Mouse (Mus musculus) hindlimb bud, embryonic 11.5 days (tissue): Measurements from ENCODE around the gene Tmtc2.

Experiments used
- DNase-seq: peaks from one replicate; pipeline ENCODE4 v3.0.0-alpha.2; 2012; ENCODE audit warnings: low read depth, low spot score; ENCODE audit errors: extremely low spot score

The Tmtc2 gene

GRCm38 (mm10) chr10:105425052-105425451 lies 149.2 kb downstream of the Tmtc2 start:
- DNase-seq, result no peak

GRCm38 (mm10) chr10:105423187-105423586 lies 151.1 kb downstream of the Tmtc2 start:
- no peak for DNase-seq

GRCm38 (mm10) chr10:105417845-105418383 lies 156.3 kb downstream of the Tmtc2 start:
- no peak for DNase-seq

- no peak for DNase-seq
These were observed 157.7 kb downstream of the Tmtc2 start for GRCm38 (mm10) chr10:105416601-105417000.

GRCm38 (mm10) chr10:105405856-105406527 lies 168.3 kb downstream of the Tmtc2 start:
- DNase-seq, result no peak

DNA sequence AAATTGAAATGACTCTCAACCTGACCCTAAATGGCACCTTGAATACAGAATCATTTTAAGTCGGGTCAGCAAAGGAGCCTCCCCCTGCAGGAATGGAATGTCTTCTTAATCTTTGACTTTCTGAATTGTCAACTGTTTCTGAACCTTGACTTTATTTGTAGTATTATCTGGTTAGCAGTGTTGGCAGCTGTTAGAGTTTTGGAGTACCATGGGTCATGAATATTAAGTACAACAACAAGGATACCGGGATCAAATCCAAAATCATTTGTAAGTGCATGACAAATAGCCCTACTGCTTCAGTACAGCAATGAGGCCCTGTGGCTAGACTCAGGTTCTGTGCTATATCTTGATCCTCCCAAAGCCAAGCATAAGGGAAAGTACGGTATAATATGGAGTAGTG lies 170.3 kb downstream of the Tmtc2 start:
- no peak for DNase-seq

DNA sequence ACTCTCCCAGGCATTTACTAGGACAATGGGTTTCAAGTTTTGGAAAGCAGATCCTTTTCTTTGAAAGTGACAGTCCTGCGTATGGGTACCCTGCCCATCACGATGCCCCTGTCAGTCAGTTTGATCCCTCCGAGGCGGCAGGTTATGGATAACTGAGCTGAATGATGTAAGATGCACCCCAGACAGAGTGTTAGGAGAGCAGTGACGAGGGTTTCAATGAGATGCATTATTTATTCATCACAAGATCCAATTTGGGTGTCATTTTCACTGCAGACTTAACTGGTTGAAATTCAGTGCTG lies 171.8 kb downstream of the Tmtc2 start:
- DNase-seq, result no peak

GRCm38 (mm10) chr10:105401754-105402480 lies 172.3 kb downstream of the Tmtc2 start:
- DNase-seq, result no peak

DNA sequence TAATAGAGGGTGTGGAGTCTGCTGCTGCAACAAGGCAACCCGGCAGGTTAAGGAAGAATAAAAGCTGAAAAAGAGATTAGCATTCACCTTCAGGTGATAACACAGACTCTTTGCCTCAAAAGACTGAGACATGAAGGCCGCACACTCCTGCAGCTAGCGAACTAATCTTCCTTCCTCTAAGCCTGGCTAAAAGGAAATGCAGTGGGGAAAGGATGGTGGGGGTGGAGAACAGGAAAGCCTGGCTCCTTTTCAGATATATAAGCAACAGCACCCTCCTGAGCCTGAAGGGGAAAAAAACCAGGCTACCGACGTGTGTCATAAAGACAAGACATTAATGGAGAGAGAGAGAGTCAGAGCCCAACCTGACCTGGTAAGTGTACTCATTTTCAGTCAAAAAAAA lies 174.9 kb downstream of the Tmtc2 start:
- DNase-seq, result no peak

DNA sequence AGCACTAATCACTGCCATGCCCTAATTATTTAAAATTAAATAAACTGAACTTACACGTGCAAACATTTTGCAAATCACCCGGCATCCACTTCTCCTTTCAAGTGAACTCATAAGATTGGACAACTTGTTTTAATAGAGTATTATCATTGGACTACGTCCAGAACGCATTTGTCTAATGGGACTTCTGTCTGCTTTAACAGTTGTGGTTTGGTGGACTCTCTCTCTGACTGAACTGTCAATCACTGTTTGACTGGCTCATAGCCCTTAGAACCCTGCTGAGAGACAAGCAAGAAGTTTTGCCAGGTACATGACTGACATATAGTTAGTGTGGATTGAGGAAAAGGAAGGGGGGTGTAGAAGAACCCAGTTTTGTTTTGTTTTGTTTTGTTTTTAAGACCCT lies 190.2 kb downstream of the Tmtc2 start:
- no peak for DNase-seq

DNA sequence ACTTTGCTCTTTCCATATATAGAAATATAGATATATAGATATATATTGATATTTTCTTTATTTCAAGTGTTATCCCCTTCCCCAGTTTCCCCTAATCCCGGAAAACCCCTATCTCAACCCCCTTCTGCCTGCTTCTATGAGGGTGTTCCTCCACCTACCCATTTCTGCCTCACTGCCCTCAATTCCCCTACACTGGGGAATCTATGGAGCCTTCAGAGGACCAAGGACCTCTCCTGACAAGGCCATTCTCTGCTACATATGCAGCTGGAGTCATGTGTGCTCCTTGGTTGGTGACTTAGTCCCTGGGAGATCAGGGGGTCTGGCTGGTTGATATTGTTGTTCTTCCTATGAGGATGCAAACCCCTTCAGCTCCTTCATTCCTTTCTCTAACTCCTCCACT lies 192.5 kb downstream of the Tmtc2 start:
- DNase-seq, result no peak

DNA sequence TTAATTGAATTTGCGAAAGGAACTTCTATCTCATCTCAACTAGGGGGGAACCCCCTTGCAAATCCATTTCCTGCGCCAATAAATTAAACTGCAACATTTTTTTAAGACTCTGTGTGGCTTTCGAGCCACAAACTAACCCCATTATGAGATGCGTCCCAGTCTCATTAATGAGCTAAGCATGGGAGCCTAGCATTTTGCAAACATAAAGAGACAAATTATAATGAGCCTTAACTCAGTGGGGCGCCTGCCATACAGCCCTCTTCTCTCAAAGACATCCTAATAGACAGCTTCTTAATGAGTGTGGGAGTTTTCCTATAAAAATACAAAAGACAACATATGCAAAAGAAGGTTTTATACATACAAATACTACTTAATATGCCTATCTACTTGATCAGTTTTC lies 193.0 kb downstream of the Tmtc2 start:
- no peak for DNase-seq

DNA sequence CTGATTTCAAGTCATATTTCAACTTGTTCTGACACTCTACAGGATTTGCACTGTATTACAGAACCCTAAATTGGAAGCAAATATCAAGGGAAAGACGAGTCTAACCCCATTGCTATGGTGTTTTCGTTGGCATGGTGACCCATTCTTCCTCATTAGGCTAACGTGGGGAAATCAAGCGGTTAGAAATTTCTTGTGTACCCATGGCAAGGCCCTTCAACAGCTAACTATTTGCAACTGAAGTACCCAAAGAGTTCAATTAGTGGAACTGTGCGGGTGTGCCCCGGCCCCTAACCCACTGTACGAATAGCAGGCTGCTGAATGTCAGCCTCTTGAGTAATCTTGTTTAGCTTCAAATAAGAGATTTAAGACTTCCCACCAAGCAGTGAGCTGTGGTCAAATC lies 193.7 kb downstream of the Tmtc2 start:
- peak; percentile 22 for DNase-seq

DNA sequence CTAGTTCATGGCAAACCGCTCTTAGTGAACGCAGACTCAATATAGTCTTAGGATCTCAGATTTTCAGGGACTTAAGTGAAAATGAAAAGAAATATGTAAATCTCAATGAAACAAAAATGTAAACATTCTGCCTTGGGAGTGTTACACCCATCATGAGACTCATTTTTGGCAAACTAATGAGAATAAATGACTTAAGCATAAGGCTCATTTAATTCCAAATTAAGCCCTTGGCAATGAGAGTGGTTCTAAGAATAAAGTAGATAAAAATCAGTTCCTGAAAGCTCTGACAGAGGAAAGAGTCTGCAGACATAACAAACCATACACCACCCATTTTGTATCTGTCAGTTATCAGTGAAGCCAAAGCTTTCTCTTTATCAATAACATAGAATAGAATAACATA lies 196.5 kb downstream of the Tmtc2 start:
- no peak for DNase-seq

- no peak for DNase-seq
These were observed 201.0 kb downstream of the Tmtc2 start for GRCm38 (mm10) chr10:105373265-105373664.

DNA sequence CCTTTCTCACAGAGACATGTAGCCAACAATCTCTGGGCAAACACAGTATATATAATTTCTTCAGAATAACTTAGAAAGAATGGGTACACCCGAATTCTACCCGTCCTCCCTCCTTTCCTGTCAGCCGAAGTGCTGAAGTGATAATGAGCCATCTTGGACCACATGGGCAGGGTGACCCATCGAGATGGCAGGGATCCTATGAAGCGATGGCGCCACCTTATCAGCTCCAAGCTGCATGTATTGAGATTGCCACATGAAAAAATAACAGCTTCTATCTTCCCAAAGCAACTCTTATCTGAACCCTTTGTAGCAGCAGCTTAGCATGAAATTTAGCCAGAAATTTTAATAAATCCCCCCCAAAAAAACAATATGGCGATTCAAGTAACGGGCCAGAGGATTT lies 206.0 kb downstream of the Tmtc2 start:
- no peak for DNase-seq

- no peak for DNase-seq
These were observed 209.8 kb downstream of the Tmtc2 start for GRCm38 (mm10) chr10:105364480-105364879.

GRCm38 (mm10) chr10:105350301-105350700 lies 223.9 kb downstream of the Tmtc2 start:
- no peak for DNase-seq

GRCm38 (mm10) chr10:105345920-105346319 lies 228.3 kb downstream of the Tmtc2 start:
- DNase-seq, result no peak

- DNase-seq, result no peak
These were observed 241.4 kb downstream of the Tmtc2 start for GRCm38 (mm10) chr10:105332856-105333255.

- DNase-seq, result peak; percentile 20
These were observed 243.9 kb downstream of the Tmtc2 start for GRCm38 (mm10) chr10:105330327-105330726.

- no peak for DNase-seq
These were observed 250.5 kb downstream of the Tmtc2 start for GRCm38 (mm10) chr10:105323646-105324192.
